Mouse (Mus musculus) G1E (cell line): ENCODE data around the gene Uox. TPM values are rescaled to one million over a fixed set of nuclear protein-coding genes. Genes with fewer than 3 reads are reported as not detected.

Experiments
- ATAC-seq: 2 replicates; pipeline ENCODE4 v1.8.0; 2016; ENCODE audit warnings: mild to moderate bottlenecking; ENCODE audit not compliant: insufficient number of reproducible peaks, poor library complexity, low FRiP score, severe bottlenecking; ENCODE audit errors: extremely low read depth
- DNase-seq: peaks from one replicate; pipeline ENCODE4 v3.0.0; 2012; ENCODE audit warnings: low spot score
- H3K27me3 ChIP-seq: 2 replicates; pipeline ENCODE4 v1.6.1; 2012; ENCODE audit warnings: mild to moderate bottlenecking, low read length, inconsistent platforms; ENCODE audit not compliant: insufficient read depth
- H3K36me3 ChIP-seq: replicated peaks from 2 replicates; pipeline ENCODE3; 2012; ENCODE audit warnings: mild to moderate bottlenecking, inconsistent platforms
- H3K4me1 ChIP-seq: 2 replicates; pipeline ENCODE4 v1.6.1; 2012; ENCODE audit warnings: low read depth, low read length, inconsistent platforms, mixed read lengths; ENCODE audit not compliant: insufficient read depth
- H3K4me3 ChIP-seq: 2 replicates; pipeline ENCODE4 v1.5.1; 2012; ENCODE audit warnings: low read depth, mild to moderate bottlenecking, inconsistent platforms, low read length, moderate library complexity, mixed read lengths
- H3K9me3 ChIP-seq: replicated peaks from 2 replicates; pipeline ENCODE4 v1.6.1; 2012; ENCODE audit warnings: inconsistent platforms
- CTCF ChIP-seq: IDR thresholded peaks from 2 replicates; pipeline ENCODE4 v1.5.1; 2012; ENCODE audit warnings: low read depth, low read length, inconsistent platforms, mixed read lengths
- GATA1 ChIP-seq: IDR thresholded peaks from 2 replicates; pipeline ENCODE4 v1.6.1; 2012; ENCODE audit warnings: borderline replicate concordance, low read length, inconsistent platforms, mixed read lengths
- GATA2 ChIP-seq: IDR thresholded peaks from 2 replicates; pipeline ENCODE4 v1.6.1; 2012; ENCODE audit warnings: low read depth, low read length, inconsistent platforms, borderline replicate concordance
- POLR2AphosphoS5 ChIP-seq: IDR thresholded peaks from 2 replicates; pipeline ENCODE4 v1.6.1; 2012; ENCODE audit warnings: low read depth, low read length, inconsistent platforms; ENCODE audit not compliant: insufficient replicate concordance
- TAL1 ChIP-seq: conservative IDR thresholded peaks from 2 replicates; pipeline ENCODE4 v1.6.1; 2012; ENCODE audit warnings: low read depth, low read length, inconsistent platforms, mixed read lengths
- polyA plus RNA-seq: library from polyadenylated mRNA; stranded (reverse); fragments of >175 nt; gene quantifications from 2 replicates; pipeline ENCODE4 v1.2.3, GENCODE M21; 2012
- total RNA-seq, 2 experiments: library from RNA; stranded (forward) in 1 of 2; stranded (reverse) in 1 of 2; fragments of 200-1000 nt in 1 of 2; fragments of >200 nt in 1 of 2; fragmentation: Nextera tagmentation in 1 of 2; gene quantifications; 2 replicates each; pipeline ENCODE4 v1.2.3; 2014 to 2017

Uox gene
- total and polyA plus RNA-seq, 3 experiments: 0.22 TPM; not detected in 2

DNA sequence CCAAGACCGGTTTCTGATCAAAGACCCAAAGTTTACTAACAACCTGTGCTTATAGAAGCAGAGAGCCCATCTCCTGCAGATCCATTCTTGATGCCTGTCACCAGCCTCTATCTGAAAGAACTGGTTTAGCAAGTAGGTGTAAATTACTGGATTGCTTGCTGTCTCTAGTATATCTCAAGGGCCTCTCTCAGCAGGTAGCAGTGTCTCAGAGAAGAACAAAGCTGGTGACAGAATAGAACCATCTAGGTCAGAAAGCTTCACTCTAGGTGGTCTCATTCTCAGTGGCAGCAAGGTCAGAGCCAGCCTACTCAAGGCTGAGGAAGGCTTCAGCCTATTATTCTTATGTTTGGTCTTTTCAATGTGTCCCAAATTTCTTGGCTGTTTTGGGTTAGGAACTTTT lies 26.6 kb upstream of the Uox start:
- no peak for TF ChIP-seq POLR2AphosphoS5
- no peak for TF ChIP-seq TAL1
- no peak for TF ChIP-seq CTCF
- TF ChIP-seq GATA1: no peak
- TF ChIP-seq GATA2: no peak
- DNase-seq (no peak), ATAC-seq (no peak)
- peaks cover 10% of the 10 kb centered on the region for H3K27me3 ChIP-seq
- H3K36me3 ChIP-seq: no peaks in the 10 kb centered on the region
- 0 out of 2 replicates have a peak, but pooled peaks cover 6% of the 10 kb centered on the region for H3K4me1 ChIP-seq
- H3K4me3 ChIP-seq: no peak overlapping the region
- H3K9me3 ChIP-seq: no peaks in the 10 kb centered on the region

DNA sequence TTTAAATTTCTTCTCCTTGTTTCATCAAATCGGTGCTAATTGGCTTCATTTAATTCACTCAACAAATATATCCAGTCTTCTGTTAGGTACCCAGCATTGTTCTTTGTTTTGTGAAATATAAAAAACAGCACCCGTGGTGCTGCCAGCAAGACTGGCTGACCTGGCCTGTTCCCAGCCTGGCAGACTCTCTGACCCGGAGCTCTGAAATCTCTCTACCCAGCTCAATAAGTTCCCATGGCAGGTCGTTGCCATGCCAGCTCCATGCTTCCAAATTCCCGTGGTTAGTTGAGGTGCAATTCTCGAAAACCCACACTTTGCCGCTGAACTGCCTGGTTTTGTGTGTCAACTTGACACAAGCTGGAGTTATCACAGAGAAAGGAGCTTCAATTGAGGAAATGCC lies 15.4 kb upstream of the Uox start:
- Histone ChIP-seq H3K27me3 (peaks cover 21% of the 10 kb centered on the region), H3K36me3 (no peaks in the 10 kb centered on the region), H3K4me3 (no peak overlapping the region), H3K9me3 (no peaks in the 10 kb centered on the region), H3K4me1 (no peaks in the 10 kb centered on the region)
- ATAC-seq (no peak), DNase-seq (no peak)
- TF ChIP-seq POLR2AphosphoS5 (no peak), TAL1 (no peak), GATA1 (no peak), CTCF (no peak), GATA2 (no peak)

DNA sequence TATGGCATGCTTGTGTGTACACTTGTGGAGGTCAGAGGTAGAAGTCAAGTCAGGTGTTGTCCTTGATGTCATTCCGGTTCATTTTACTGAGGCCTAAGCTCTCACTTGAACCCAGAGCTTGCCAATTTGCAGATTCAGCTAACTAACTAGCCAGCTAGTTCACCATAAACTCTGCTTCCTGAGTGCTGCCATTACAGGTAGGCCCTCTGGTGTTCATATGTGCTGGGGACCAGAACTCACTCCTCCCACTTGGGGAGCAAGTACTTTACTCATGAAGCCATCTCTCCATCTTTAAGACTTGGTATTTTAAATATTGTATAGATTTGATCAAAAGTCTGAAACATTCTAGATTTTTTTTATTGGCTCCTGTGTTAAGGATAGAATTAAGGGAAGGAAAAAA lies 13.7 kb upstream of the Uox start:
- Histone ChIP-seq H3K4me1 (peaks cover under 1% of the 10 kb centered on the region; the same call in 1 of the 2 replicates), H3K9me3 (no peaks in the 10 kb centered on the region), H3K36me3 (no peaks in the 10 kb centered on the region), H3K27me3 (peaks cover 19% of the 10 kb centered on the region), H3K4me3 (no peak overlapping the region)
- ATAC-seq (no peak), DNase-seq (no peak)
- TF ChIP-seq POLR2AphosphoS5: no peak
- TF ChIP-seq CTCF: no peak
- no peak for TF ChIP-seq TAL1
- no peak for TF ChIP-seq GATA2

DNA sequence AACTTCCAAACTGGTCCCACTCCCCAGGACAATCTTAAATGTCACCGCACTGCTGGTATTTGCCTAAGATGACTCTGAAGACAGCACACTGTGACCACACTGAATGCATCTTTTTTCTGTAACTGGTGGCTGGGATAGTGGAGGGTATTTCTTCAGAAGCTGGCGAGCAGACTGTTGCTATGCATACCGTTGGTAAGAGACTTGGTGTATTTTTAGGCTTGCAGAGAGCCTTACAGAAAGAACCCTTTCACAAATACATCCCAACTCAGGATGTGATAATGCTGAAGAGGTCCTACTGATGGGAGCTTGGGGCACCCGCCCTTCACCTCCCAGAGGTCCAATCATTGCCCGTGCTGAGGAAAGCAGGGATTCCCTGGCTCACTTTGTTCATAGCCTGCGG lies 12.7 kb upstream of the Uox start:
- ATAC-seq: no peak
- H3K9me3 ChIP-seq: no peaks in the 10 kb centered on the region
- H3K27me3 ChIP-seq: peaks cover 19% of the 10 kb centered on the region
- H3K4me3 ChIP-seq: no peak overlapping the region
- no peak for TF ChIP-seq GATA2
- no peak for TF ChIP-seq CTCF
- no peak for TF ChIP-seq TAL1
- TF ChIP-seq GATA1: no peak
- TF ChIP-seq POLR2AphosphoS5: no peak
- no peak for DNase-seq
- peaks cover 5% of the 10 kb centered on the region for H3K4me1 ChIP-seq
- no peaks in the 10 kb centered on the region for H3K36me3 ChIP-seq

DNA sequence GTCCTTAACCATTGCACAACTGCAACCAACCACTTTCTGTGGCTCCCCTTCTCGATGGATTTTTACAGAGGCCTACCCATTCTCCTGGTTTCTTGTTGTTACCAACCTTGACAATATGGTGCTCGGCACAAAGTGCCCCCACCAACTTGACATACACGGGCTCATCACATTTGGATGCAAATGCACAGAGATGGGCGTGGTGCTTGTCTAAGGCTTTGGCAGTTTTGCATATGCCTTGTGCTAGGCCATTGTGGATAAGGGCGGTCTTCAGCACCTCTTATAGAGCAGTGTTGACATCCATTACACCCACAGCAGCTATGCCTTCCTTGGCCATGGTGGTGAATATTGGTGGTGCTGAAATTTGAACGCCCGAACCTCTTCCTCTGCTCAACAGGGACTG lies 7.3 kb upstream of the Uox start:
- Histone ChIP-seq H3K27me3 (peaks cover 5% of the 10 kb centered on the region), H3K36me3 (no peaks in the 10 kb centered on the region), H3K9me3 (no peaks in the 10 kb centered on the region), H3K4me1 (peaks cover 14% of the 10 kb centered on the region), H3K4me3 (no peak overlapping the region)
- ATAC-seq (no peak), DNase-seq (no peak)
- TF ChIP-seq POLR2AphosphoS5 (no peak), GATA2 (no peak), TAL1 (no peak), GATA1 (no peak), CTCF (no peak)

DNA sequence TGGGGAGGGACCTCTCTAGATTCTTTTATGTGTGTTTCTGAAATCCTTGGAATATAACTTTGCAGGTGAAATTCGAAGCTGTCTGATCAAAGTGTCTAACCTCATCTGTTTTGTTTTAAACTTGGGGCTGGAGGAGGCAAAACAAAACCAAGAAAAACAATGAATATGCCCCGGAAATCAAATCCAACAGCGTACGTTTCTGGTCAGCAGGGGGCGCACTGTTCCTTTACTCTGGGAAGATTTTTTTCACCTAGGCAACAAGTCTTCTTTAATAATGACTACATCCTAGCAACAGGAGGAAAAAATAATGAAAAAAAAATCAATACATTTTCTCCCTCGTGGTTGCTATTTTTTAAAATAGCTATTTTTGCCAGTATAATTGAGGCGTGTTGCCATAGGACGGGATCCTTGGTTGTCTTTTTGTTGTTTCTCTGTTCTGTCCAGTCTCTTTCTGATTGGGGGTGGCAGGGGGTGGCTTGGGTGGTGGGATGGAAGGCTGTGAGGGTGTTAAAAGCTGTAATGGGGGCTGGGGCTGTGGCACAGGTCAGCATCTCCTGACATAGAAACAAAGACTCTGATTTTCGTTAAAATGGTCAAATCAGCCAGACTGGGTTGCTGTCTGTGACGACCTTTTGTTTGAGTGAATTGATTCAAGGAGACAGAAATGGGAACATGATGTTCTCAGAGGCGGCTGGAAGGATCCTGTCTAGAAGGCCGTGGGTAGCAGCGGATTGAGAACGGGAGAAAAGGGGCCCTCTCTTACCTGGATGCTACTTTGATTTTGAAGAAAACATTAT lies 5.8 kb upstream of the Uox start:
- H3K9me3 ChIP-seq: no peaks in the 10 kb centered on the region
- DNase-seq (peak; percentile 36), ATAC-seq (no peak)
- TF ChIP-seq GATA2: no peak
- TF ChIP-seq CTCF: peak; percentile 37; the same call in 1 of the 2 replicates
- peaks cover 3% of the 10 kb centered on the region; the same call in 1 of the 2 replicates for H3K27me3 ChIP-seq
- no peaks in the 10 kb centered on the region for H3K36me3 ChIP-seq
- peaks cover 14% of the 10 kb centered on the region for H3K4me1 ChIP-seq
- no peak overlapping the region for H3K4me3 ChIP-seq

DNA sequence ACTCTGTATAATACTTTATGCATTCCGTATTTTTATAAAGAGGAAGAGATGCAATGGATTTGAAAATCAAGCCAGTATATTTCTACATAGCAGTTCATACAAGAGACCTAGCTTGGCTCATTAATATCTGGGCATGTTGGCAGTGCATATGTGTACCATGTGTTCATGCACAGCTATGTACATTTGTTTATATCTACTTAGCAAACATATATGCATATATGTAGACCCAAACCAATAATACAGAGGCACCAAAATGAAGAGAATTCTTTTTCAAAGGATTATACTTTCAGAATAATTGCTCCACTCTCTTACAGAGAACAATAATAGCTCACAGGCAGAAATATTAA lies 5.2 kb upstream of the Uox start:
- ATAC-seq (no peak), DNase-seq (no peak)
- TF ChIP-seq TAL1: no peak
- no peak for TF ChIP-seq GATA2
- TF ChIP-seq GATA1: no peak
- no peak for TF ChIP-seq CTCF
- Histone ChIP-seq H3K36me3 (no peaks in the 10 kb centered on the region), H3K9me3 (no peaks in the 10 kb centered on the region), H3K27me3 (peaks cover 3% of the 10 kb centered on the region; the same call in 1 of the 2 replicates), H3K4me3 (no peak overlapping the region), H3K4me1 (peaks cover 14% of the 10 kb centered on the region)
